Mouse (Mus musculus): ENCODE results near the gene Lcn4. TPM values are rescaled to one million over a fixed set of nuclear protein-coding genes. Genes with fewer than 3 reads are reported as not detected.
"Not testable (repeated sequence)": the region's sequence is repeated elsewhere in the genome, so short reads cannot be mapped to it uniquely, and the experiment has no call there.

Gene Lcn4
- not detected for total RNA-seq (2021)
- long read RNA-seq, experiment 1, result 0 reads
- long read RNA-seq, experiment 2, result 0 reads

DNA sequence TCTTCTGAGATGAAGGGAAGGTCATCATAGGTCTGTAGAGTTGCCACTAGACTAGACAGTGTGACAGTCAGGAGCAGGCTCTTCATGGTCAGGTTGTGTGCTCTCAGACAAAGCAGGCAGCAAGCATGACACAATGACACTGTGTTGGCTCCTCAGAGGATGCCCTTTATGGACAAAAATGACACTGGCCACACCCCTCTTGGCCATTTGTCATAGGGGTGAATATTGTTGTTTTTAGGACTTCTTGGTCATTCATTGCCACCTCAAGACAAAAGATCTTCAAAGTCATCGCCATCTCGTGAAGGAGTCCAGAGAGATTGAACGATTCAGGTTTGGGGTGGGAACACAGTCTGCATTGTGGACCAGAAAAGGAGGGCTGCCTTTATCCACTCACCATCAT is at the start of gene Lcn4:
Lcn4 (minus strand) TSS at position 101 of the 400 bp plus-strand sequence.
- intact Hi-C loops (cut with DNase I; ENCODE audit: low total_unique reads), result no loop called here

DNA sequence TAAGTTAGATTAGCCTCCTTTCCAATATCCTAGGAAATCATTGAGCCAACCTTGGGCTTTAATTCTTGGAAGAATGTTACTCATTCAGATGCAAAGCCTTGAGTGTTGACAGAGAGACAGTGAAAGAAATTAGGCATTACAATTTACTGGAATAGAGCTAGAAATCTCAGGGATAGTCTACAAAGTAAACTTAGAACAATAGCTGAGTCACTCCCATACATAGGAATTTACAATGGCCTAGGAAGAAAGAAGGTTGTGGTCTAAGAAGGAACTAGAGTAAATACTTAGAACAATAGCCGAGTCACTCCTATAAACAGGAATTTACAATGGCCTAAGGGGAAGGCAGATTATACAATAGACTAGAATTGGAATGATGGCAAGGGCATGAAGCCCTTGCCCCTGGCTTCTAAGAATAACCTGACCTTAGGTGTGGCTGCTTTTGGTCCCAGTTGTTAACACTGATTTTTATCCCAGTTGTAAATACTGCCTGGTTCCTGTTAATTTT is 15.1 kb upstream of the Lcn4 start:
- no peak for DNase-seq
- intact Hi-C loops (cut with DNase I; ENCODE audit: low total_unique reads), result no loop called here

More for the DNA sequence above, at the start of gene Lcn4:
- no peak for DNase-seq

DNA sequence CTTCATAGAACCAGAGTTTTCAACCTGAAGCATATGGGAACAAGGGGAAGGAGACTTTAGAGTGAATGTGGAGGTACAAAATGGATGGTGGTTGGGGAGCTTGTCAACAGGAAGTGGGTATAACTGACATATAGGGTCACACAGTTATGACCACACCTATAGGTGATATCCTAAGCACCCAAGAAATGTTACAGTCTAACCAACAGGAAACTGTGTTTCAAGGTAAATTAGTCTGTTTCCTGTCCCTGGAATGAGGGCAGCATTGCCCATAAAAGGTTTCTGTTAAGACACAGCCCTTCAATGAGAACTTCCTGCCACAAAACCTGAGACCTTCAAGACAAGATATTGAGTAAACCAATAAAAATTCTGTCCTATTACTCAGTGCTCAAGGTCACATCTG is 2.3 kb downstream of the Lcn4 start:
- intact Hi-C loops (cut with DNase I; ENCODE audit: low total_unique reads), result no loop called here
- DNase-seq, result no peak

DNA sequence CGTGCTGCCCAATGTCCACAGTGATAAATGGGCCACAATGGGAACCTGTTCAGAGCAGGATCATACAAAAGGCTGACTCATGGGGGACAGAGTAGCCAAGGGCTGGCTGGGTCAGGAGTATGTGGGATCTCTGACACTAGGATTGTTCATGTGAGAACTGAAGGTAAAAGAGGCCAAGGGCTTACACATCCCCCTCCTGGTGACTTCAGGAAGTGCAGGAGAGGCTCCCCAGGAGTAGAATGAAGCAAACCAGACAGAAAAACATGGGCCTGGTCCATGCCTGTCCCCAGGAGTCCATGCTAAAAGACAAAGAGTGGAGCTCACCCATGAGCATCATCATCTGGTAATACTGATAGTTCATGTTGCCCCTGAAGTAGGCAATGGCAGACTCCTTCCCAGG is 7.5 kb downstream of the Lcn4 start:
- intact Hi-C loops (cut with DNase I; ENCODE audit: low total_unique reads), result not testable (repeated sequence)
- peak; percentile 52 for DNase-seq

DNA sequence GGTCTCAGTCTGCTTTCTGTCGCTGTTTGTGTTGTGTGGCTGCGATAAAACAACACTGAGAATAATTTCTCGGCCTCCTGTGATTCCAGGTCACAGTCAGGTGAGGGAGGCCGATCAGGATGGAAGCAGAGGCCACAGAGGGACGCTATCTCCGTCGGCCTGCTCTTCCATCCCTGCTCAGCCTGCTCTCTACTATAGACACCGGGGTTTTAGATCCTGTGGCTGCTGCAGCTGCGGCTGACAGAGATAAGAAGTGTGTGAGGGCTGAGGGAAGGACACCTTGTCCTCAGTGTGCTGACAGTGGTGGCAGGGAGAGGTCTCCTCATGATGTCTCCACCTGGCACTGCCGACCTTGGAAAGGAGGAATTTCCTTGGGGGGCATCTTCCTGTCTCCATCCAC is 8.0 kb downstream of the Lcn4 start:
- intact Hi-C loops (cut with DNase I; ENCODE audit: low total_unique reads), result no loop called here
- DNase-seq, result no peak

DNA sequence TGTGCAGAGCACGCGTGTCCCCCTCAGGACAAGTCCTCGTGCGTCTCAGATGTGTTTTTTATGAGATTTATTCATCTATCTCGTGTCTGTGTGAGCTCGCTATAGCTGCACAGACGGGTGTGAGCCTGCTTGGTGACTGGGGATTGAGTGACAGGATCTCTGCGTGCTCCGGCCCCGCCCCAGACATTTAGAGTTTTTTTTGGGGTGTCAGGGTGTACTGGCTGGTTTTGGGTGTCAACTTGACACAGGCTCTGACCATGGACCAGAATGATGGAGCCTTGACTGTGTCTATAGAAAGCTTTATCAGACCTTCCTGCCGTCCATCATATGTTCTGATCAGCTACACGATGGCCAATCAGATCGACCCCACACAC is 8.6 kb downstream of the Lcn4 start:
- no peak for DNase-seq
- intact Hi-C loops (cut with DNase I; ENCODE audit: low total_unique reads), result no loop called here

DNA sequence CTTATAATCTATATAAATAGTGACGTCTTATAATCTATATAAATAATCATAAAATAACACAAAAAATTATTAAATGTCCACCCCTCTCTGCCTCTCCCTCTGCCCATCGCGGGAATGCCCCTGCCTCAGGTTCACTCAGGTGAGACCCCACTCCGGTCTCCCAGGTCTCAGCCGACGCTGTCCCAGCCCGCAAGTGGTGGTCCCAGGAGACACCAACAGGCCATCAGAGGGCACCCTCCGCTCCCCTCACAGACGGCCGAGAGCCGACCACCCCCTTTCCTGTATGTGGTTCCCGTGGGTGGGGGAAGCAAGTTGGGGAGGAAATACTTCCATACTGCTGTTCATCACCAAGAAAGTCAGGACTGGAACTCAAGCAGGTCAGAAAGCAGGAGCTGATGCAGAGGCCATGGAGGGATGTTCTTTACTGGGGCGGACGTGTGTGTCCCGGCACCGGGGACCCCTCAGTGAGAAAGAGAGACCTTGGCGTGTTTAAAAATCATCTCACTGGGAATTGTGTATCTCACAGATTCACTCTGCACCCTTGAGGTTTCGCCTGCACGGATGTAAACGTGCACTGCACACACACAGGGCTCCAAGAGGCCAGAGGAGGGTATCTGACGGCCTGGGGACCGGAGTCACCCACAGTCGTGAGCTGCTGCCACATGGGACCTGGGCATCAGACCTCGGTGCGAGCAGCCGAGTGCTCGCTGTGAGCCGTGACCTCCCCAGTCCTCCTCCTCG is 9.1 kb downstream of the Lcn4 start:
- intact Hi-C loops (cut with DNase I; ENCODE audit: low total_unique reads), result no loop called here
- DNase-seq, result no peak

DNA sequence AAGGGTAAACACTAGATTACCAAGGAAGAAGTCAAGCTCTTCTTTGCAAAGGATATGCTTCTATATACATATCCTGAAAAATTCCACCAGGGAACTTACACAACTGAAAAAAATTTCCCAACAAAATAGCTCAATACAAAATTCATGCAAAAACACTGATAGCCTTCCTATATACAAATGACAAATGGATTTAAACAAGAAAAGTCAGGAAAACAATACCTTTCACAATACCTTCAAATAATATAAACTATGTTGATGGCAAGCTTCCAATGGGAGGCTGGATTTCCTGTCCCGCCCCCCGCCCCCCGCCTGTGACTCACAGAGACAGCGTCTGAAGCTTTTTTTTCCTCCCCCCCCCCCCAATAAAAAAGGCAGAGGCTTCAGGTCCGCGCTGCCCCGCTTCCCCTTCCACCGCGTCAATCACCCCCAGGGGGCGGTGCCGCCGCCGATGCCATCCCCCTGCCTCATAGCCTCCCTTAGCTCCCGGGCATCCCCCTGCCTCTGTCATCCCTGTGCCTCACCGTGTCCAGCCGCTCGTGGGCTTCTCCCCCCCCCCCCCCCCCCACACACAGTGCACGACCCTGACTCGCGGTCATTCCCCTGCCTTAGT is 9.8 kb downstream of the Lcn4 start:
- intact Hi-C loops (cut with DNase I; ENCODE audit: low total_unique reads), result no loop called here
- no peak for DNase-seq

DNA sequence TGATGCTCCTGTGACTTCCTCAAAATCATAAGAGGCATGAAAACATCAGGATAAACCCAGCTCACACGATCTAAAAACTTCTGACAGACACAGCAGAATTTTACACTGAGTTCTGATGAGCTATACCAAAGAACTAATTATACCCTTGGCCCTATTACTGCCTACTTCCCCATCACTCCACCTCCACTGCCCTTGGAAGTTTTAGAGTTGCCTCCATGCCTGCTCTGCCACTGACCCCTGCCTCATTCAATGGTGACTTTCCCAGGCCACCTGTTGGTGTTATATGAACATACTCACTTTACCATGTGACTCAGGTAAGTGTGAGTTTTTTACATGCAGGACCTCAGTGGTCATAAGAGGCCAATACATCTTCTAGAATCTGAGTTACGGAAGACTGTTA is 13.7 kb downstream of the Lcn4 start:
- intact Hi-C loops (cut with DNase I; ENCODE audit: low total_unique reads), result no loop called here
- no peak for DNase-seq

DNA sequence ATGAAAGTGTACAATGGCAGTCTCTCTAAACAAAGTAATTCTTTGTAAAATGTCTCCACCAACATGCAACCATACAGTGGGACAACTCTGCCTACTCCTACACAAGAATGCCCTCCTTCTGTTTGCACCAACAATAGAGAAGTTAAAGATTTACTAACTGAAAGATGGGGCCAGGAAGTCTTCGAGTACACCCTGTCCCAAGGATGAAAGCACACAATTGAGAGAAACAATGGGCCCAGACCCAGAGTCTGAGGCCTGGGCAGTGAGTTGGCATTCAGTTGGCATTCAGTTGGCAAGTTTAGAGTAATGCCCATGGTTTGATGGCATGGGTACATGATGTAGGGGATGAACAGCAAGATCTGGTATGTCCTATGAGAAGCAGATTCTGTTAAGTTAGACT is 16.4 kb downstream of the Lcn4 start:
- intact Hi-C loops (cut with DNase I; ENCODE audit: low total_unique reads), result no loop called here
- DNase-seq, result no peak

DNA sequence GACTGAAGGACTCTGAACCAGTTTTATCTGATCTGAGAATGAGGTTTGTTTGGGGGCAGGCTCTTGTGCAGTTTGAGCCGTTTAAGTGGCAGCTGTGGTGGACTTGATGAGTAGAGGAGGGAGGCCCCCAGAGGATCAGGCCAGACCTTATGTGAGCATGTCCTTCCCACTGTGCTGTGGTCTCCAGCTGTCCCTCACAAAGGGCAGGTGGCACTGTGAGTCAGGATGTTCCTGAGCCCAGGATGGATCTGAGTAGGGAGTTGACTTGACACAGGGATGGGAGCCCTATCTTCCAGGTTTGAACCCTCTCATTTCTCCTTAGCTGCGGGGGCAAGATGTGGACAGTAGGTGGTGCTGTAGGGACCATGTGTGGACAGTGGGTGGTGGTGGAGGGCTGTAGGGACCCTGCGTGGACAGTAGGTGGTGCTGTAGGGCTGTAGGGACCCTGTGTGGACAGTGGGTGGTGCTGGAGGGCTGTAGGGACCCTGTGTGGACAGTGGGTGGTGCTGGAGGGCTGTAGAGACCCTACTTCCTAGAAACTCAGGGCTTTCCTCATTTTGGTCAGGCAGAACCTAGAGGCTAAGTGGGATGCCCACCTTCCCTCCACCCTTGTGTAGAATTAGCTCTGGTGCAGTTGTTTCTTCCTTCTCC is 24.3 kb downstream of the Lcn4 start:
- intact Hi-C loops (cut with DNase I; ENCODE audit: low total_unique reads), result no loop called here
- DNase-seq, result peak; percentile 75

DNA sequence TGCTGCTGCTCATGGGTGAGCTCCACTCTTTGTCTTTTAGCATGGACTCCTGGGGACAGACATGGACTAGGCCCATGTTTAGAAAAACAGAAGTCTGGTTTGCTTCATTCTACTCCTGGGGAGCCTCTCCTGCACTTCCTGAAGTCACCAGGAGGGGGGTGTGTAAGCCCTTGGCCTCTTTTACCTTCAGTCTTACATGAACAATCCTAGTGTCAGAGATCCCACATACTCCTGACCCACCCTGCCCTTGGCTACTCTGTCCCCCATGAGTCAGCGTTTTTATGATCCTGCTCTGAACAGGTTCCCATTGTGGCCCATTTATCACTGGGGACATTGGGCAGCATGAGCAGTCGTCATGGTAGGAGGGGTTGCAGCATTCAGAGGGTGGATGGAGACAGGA is 27.1 kb downstream of the Lcn4 start:
- no peak for DNase-seq

DNA sequence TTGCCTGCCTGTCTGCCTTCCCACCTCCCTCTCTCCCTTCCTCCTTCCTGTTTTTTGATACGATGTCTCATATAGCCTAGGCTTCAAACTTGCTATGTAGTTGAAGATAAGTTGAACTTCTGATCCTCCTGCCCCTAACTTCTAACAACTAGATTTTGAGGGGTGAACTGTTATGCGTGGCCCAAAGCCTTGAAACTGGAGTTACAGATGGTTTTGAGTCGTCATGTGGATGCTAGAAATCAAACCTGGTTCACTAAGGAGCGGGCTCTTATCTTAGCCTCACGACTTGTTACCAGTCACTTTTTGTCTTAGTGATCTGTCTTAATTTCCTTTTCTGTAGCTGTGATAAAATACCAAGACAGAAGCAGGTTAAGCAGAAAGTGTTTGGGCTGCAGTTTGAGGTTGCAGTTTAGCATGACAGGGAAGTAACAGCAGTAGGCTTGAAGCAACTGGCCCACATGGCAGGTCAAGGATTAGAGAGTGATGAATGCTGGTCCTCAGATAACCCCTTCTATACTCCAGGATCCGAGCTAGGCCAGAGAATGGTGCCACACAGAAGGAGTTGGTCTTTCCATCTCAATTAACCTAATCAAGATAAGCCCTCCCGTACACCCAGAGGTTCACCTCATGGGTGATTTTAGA is 30.0 kb downstream of the Lcn4 start:
- intact Hi-C loops (cut with DNase I; ENCODE audit: low total_unique reads), result no loop called here
- DNase-seq, result no peak

More for the DNA sequence above, 27.1 kb downstream of the Lcn4 start:
- intact Hi-C loops (cut with DNase I; ENCODE audit: low total_unique reads), result no loop called here

DNA sequence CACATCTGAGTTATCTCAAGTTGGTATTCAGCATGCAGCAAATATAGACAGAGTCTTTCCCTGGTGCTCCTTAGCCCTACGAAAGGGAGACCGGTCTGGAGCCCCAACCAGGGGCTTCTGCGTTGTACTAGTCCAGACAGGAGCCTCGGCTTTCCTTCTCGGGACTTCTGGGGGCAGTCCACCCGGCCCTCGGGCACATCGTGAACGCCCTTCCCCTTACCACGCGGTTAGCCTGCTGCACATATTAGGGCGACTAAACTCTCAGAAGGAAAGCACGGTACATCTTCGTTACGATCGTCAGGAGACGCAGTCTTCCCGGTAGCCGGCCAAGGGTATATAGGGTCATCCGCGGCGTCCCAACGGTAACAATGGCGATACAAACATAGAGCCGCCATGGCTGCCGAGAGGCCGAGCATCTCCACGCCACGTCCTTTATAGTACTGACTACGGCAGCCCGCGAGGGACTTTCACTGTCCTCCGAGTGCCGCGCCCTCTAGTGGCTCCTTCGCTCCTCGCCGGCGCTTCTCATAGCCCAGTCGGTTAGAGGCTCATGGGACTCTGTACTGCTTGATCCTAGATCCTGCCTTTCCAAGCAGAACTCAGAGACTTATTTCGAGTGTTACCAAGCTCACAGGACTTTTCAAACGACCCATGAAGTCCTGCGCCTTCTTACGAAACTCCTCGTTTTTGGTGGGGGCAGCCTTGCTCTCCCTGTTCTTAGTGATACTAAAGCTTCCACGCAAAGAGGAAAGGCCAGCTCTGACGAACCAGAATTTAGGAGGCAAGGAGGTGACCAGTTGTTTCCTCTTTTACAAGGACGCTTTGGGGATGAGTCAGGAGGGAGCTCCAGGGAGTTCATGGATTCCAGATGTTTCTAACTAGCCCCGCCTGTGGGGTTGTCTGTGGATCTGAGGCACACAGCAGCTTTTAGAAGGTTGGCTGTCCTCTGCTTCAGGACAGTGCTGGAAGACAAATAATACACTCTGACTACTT is 30.9 kb downstream of the Lcn4 start:
- peak; percentile 97 for DNase-seq
- intact Hi-C loops (cut with DNase I; ENCODE audit: low total_unique reads), result loop anchor here (5.0 kb wide), 1 partner anchor 43 kb away; no protein-coding TSS in a partner anchor

DNA sequence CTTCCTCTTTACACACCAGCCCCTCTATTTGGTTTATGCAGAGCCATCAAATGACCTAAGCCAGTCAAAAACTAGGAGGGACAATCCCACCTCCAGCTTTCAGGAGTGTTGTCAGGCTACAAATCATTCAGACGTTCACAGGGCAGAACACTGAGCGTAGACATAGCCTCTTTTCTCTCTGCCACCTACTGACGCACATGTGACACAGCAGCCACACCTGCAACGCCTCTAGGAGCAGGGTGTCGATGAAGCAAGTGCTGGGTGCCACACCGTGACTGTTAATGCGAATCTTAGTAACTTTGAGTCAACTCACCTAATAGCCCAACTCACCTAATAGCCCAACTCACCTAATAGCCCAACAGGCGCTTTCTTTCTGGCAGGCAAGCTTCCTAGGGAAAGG is 32.0 kb downstream of the Lcn4 start:
- DNase-seq, result no peak
- intact Hi-C loops (cut with DNase I; ENCODE audit: low total_unique reads), result loop anchor here (5.0 kb wide), 1 partner anchor 42 kb away; no protein-coding TSS in a partner anchor

DNA sequence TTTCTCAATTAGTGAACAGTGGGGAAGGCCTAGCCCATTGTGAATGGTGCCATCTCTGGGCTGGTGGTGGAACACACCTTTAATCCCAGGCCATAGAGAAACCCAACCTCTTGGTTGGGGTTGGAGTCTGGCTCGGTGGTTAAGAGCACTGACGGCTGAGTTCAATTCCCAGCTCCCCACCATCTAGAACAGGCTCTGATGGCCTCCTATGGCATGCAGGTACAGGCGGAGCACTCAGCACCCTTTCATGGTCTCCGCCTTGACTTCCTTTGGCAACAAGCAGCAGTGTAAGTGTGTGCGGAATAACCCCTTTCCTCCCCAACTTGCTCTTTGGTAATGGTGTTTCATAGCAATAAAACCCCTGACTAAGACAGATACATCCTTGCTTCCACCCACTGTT is 32.5 kb downstream of the Lcn4 start:
- DNase-seq, result no peak
- intact Hi-C loops (cut with DNase I; ENCODE audit: low total_unique reads), result loop anchor here (5.0 kb wide), 1 partner anchor 41 kb away; no protein-coding TSS in a partner anchor

DNA sequence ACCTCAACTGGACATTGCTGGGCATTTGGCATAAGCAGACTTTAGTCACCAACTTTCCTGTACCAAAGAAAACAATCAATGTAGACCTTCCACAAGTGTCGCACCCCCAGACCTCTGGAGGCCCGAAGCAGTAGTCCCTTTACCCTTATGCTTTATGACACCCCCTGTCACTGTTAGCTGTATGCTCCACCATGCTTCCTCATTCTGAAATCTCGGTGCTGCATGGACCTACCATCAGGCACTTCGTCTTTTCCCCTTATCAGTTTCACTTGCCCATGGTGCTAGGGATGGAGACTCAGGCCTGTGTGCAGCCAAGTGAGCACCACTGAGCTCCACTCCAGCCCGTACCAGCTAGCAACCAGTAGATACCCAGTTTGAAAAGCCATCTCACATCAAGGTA is 33.0 kb downstream of the Lcn4 start:
- intact Hi-C loops (cut with DNase I; ENCODE audit: low total_unique reads), result loop anchor here (5.0 kb wide), 1 partner anchor 41 kb away; no protein-coding TSS in a partner anchor
- no peak for DNase-seq

DNA sequence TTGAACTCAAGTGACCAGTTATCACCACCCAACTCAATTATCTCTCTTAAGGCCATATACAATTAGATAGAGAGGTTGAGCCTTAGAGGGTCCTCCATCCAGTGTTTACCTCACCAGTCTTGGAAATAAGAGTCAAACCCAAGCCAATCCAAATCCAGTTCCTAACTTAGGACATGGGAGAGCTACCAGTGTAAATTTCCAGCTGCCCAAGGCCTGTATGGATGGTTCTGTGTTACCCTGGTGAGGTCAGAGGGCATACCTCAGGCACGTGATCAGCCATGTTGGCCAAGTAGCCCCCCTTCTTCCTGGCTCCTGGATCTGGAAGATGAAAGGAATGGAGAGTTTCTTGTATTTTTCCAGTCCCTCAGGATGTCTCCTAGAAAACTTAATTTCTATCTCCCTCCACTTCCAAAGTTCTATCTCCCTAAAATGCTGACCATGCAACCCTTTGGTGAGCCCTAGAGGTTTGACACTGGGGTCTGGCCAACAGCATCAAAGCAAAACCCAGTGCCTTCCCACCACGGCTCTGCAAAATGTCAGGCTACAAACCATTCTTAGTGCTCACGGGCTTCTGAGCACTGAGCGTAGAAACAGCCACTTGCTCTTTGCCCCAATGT is 33.7 kb downstream of the Lcn4 start:
- intact Hi-C loops (cut with DNase I; ENCODE audit: low total_unique reads), result loop anchor here (5.0 kb wide), 1 partner anchor 40 kb away; no protein-coding TSS in a partner anchor
- DNase-seq, result no peak
